Mouse (Mus musculus) left cerebral cortex, postnatal 10 days (tissue): ENCODE measurements around the gene Ppp1r35. TPM values are rescaled to one million over a fixed set of nuclear protein-coding genes. Genes with fewer than 3 reads are reported as not detected.

Experiments used
- DNase-seq, 2 experiments: peaks; one replicate each; pipeline ENCODE4 v3.0.0; 2021 to 2022; ENCODE audit warnings: low spot score in 2 of 2, mixed read lengths in 1 of 2; ENCODE audit errors: extremely low spot score in 1 of 2
- intact Hi-C: fragments of 180-260 bp; cut with DNase I; formaldehyde crosslinking; loops from one replicate; pipeline ENCODE4 v1.15.1; 2025
- total RNA-seq, 2 experiments: library from RNA; stranded (reverse); gene quantifications; 2 replicates each; pipeline ENCODE4 v1.2.3; 2021

Ppp1r35 gene
- total RNA-seq, 2 experiments from 2014 or later: 28.0 to 28.7 TPM

DNA sequence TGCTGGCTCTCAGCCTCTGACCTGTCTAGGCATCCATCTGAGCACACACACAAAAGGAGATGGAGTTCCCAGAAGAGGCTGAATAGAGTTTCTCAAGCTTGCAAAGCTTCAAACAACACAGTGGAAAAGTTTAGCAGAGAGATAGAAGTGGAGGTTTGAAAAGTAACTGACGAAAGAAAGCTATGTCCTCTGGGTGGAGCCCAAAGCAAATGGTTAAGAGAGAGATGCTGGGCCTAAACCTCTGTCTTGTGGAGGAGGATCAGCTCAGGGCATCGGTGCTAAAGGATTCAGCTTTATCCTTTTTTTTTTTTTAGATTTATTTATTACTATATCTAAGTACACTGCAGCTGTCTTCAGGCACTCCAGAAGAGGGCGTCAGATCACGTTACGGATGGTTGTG, 29.7 kb downstream of the Ppp1r35 start:
- intact Hi-C loops: no loop called here
- DNase-seq: no peak

DNA sequence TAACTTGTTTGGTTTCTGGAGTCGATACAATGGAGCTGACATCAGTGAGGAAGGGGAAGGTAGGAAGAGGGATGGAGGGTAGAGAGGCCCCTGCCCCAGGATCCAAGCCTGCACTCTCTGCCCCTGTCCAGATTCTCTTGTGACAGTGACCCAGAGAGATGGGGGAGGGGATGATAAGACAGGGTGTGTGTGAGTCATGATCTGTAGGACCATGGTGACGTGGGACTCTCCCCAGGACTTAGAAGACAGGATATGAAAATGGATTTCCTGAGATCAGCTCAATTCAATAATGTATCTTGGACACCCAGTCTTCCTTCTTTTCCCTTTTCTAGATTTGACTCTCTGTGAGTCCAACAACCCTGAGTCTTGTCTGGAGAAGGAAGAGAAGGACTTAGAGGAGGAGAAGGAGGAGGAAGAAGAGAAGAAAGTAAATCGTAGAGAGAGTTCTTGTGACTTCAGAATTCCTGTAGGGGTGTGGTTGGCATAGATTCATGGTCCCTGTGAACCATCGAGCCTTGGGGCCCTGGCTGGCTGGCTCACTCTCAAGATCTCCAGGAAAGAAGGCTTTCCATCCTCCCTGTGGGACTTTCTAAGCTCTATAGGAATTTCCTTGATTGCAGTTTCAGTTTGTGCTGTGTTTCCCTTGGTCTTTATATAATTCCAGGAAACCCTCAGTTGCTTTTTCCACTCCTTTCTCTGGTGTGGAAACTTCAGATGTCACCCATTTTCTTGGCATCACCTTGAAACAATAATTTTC, 39.0 kb downstream of the Ppp1r35 start:
- intact Hi-C loops: no loop called here
- DNase-seq: no peak

DNA sequence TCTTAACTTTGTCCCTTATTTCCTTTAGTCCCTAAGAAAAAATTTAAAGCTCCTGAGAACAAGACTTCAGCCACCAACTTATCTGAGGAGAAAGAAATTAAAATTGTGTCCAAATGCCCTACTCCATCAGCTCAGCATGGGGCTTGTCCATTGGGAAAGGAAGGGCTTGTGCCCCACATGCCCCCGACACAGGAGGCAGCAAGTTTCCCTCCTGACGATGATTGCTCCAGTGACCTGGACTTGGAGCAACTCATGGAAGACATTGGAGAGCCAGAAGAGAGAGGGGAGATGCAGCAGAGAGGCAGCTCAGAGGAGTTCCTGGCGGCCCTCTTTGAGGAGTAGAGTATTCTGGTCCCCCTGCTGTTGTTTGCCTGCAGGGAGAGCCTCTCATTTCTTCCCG, 43.5 kb downstream of the Ppp1r35 start:
- DNase-seq: no peak
- intact Hi-C loops: no loop called here

DNA sequence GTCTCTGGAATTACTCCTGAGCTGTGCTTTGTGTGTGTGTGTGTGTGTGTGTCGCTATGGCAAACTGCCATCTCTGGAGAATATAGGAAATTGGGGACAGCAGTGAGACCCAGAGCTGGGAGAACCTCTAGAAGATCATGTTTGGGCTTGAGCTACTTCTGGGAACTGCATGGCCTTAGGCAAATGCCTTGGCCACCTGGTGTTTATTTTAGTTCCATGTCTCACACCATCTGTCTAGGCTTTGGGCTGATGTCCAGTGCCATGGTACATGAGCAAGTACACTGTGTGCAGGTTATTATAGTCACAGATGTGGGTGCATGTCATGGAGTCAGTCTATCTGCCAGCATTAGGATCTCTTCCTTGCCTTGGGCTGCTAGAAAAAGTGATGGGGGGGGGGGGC, 44.0 kb downstream of the Ppp1r35 start:
- no peak for DNase-seq
- intact Hi-C loops: no loop called here

DNA sequence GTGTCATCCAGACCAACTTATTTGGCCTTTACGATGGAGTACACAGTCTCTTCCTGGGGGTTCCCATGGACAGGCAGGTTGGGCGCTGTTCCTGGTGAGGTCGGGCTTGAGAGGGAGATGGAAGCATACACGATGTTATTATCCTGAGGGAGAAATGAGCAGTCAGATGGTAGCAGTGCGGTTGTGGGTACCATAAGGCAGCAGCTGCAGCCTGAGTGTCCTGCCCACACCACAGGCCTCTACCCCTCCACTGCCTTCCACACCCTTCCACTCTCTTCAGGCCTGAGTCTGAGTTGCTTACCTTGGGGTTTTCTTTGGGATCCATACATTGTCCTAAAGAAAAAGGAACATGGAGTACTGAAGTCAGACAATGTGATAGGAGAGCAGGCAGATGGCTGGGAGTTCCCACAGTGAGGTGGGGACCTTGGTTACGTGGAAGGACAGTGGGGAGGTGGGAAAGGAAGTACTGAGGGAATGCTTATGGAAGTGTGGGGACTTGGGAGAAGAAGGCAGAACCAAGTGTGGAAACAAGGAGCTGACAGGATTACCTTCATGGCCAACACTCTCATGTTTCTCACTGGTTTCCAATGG, 44.9 kb downstream of the Ppp1r35 start:
- no peak for DNase-seq
- intact Hi-C loops: no loop called here

DNA sequence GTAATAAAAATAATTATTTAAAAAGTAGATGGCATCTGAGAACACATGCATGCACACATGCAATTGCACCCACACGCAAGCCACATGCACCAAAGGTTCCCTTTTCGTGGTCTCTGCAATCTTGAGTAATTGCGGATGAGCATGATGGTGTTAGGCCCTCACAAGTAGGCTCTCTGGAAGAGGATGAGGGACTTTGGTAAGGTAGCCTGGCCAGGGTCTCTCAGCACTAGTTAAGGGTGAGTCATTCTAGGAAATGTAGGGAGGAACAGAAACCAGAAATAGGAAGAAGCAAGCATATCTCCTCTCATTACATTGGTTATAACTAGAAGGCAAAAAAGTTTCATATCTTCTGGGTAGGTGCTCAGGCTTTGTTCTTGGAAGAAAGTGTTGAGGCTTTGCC, 46.4 kb downstream of the Ppp1r35 start:
- no peak for DNase-seq
- intact Hi-C loops: no loop called here

DNA sequence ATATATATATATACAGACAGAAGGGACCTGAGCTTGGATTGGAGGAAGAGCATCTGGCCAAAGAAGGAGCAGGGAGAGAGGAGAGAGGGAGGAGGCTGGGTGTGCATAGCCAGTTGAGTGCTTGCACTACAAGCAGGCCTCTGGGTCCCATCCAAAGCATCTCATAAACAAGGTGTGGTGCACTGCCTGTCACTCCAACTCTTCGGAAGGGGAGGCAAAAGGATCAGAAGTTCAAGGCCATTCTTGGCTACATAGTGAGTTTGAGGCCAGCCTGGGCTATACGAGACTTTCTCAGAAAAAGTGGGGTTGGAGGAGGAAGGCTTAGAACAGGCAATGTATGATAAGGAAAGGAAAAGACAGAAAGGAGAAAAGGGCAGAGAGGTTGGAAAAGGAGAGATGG, 47.3 kb downstream of the Ppp1r35 start:
- DNase-seq: no peak
- intact Hi-C loops: no loop called here

DNA sequence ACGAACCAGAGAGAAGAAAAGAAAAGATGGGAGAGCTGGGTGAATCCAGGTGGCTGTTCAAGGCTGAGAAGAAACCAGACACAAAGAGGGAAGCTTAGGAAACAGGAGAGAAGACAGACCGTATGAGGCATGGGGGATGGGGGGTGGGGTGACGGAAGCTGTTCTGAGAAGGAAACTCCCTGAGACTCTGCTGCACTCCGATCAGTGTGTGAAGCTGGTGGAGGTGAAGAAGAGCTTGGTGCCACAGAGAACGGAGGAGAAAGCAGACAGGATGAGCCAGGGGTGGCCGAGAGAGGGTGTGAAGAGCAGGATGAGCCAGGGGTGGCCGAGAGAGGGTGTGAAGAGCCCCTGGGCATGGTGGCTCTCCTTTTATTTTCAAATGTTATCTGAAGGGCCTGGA, 47.8 kb downstream of the Ppp1r35 start:
- DNase-seq: no peak
- intact Hi-C loops: no loop called here

DNA sequence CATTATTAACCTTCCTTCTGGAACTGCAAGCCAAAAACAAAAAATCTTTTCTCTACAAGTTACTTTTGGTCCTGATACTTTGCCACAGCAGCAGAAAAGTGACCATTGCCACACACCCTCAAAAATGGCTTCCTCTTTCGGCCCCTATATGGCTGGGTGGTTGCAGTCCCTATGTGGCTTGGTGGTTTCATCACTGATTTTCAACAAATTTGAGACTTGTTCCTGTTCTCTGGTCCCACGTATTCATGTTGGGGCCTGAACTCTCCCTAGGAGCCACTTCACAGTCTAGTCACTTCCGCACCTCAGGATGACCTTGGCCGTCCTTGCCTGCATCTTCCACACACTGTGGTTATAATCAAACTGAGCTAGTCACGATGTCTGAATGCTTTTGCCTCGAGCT, 50.0 kb downstream of the Ppp1r35 start:
- no peak for DNase-seq
- intact Hi-C loops: no loop called here

Other genes with a start within 250 kb of the Ppp1r35 start
- not detected for gene Epo, start 245.6 kb upstream of the Ppp1r35 start, total RNA-seq
- gene Gnb2, start 245.3 kb upstream of the Ppp1r35 start, total RNA-seq: 1,000 to 10,000 TPM in 1 of 2 experiments, 100 to 1,000 TPM in 1; 996 to 1,005 TPM
- gene Actl6b, start 225.3 kb upstream of the Ppp1r35 start, total RNA-seq: 100 to 1,000 TPM; 151 to 152 TPM
- 10 to 100 TPM; 23.7 to 26.7 TPM for gene Tfr2, start 209.0 kb upstream of the Ppp1r35 start, total RNA-seq
- gene Mospd3, start 177.8 kb upstream of the Ppp1r35 start, total RNA-seq: 10 to 100 TPM; 38.8 to 43.1 TPM
- 10 to 100 TPM; 11.4 to 12.3 TPM for gene Pcolce, start 165.1 kb upstream of the Ppp1r35 start, total RNA-seq
- gene Fbxo24, start 149.8 kb upstream of the Ppp1r35 start, total RNA-seq: under 1 TPM; 0.19 to 0.26 TPM
- gene Lrch4, start 149.7 kb upstream of the Ppp1r35 start, total RNA-seq: 10 to 100 TPM; 15.1 to 15.6 TPM
- 1 to 10 TPM; 4.4 to 5.6 TPM for gene Gm20605, start 149.7 kb upstream of the Ppp1r35 start, total RNA-seq
- 1 to 10 TPM; 2.7 to 4.5 TPM for gene Sap25, start 137.5 kb upstream of the Ppp1r35 start, total RNA-seq
- gene Irs3, start 133.1 kb upstream of the Ppp1r35 start, total RNA-seq: under 1 TPM in 1 of 2 experiments, not detected in 1; 0.36 TPM
- gene Agfg2, start 94.1 kb upstream of the Ppp1r35 start, total RNA-seq: 10 to 100 TPM; 33.3 to 36.5 TPM
- gene Nyap1, start 37.2 kb upstream of the Ppp1r35 start, total RNA-seq: 100 to 1,000 TPM; 116 to 119 TPM
- gene Tsc22d4, start 33.1 kb upstream of the Ppp1r35 start, total RNA-seq: 100 to 1,000 TPM; 112 to 120 TPM
- 10 to 100 TPM; 30.1 to 35.3 TPM for gene Mepce, start 8.8 kb downstream of the Ppp1r35 start, total RNA-seq
- 1 to 10 TPM; 5.7 to 6.0 TPM for gene Zcwpw1, start 8.9 kb downstream of the Ppp1r35 start, total RNA-seq
- gene Pilra, start 57.4 kb downstream of the Ppp1r35 start, total RNA-seq: 1 to 10 TPM in 1 of 2 experiments, under 1 TPM in 1; 0.71 to 1.2 TPM
- gene Pilrb1, start 79.3 kb downstream of the Ppp1r35 start, total RNA-seq: not detected
- gene Pilrb2, start 93.0 kb downstream of the Ppp1r35 start, total RNA-seq: not detected
- not detected for gene Cyp3a13, start 142.8 kb downstream of the Ppp1r35 start, total RNA-seq
- 1 to 10 TPM; 4.5 to 6.5 TPM for gene Gjc3, start 184.2 kb downstream of the Ppp1r35 start, total RNA-seq
- gene Azgp1, start 202.7 kb downstream of the Ppp1r35 start, total RNA-seq: not detected
- gene Smok3a, start 242.4 kb downstream of the Ppp1r35 start, total RNA-seq: not detected
- gene Smok3b, start 242.6 kb downstream of the Ppp1r35 start, total RNA-seq: not detected